Mouse (Mus musculus) embryonic facial prominence, embryonic 11.5 days (tissue): ENCODE measurements around the gene Arhgap45. TPM values are rescaled to one million over a fixed set of nuclear protein-coding genes. Genes with fewer than 3 reads are reported as not detected.

Experiments
- ATAC-seq: fragments of 200-750 bp; cut with Nextera tagmentation; replicated peaks from 2 replicates; pipeline ENCODE4 v1.8.0; 2017; ENCODE audit warnings: low read depth; ENCODE audit not compliant: insufficient number of reproducible peaks, low FRiP score, low TSS enrichment
- DNase-seq: peaks from one replicate; pipeline ENCODE4 v3.0.0-alpha.2; 2015; ENCODE audit warnings: low spot score
- H3K27ac ChIP-seq: fragments of 300-500 bp; sonication (generic); replicated peaks from 2 replicates; pipeline ENCODE4 v1.5.1; 2014; ENCODE audit warnings: mild to moderate bottlenecking, low read depth, low read length, control low read depth
- H3K27me3 ChIP-seq: fragments of 300-500 bp; sonication (generic); 2 replicates; pipeline ENCODE4 v1.6.1; 2014; ENCODE audit warnings: mild to moderate bottlenecking, low read length, moderate library complexity, mixed read lengths; ENCODE audit not compliant: control insufficient read depth, insufficient read depth
- H3K36me3 ChIP-seq: fragments of 300-500 bp; sonication (generic); replicated peaks from 2 replicates; pipeline ENCODE4 v1.6.1; 2014; ENCODE audit warnings: low read depth, mild to moderate bottlenecking, low read length, moderate library complexity, mixed read lengths; ENCODE audit not compliant: control insufficient read depth, insufficient read depth
- H3K4me1 ChIP-seq: fragments of 300-500 bp; sonication (generic); 2 replicates; pipeline ENCODE4 v1.6.1; 2014; ENCODE audit warnings: low read length, mixed read lengths; ENCODE audit not compliant: control insufficient read depth, insufficient read depth
- H3K4me2 ChIP-seq: fragments of 300-500 bp; sonication (generic); 2 replicates; pipeline ENCODE4 v1.6.1; 2014; ENCODE audit warnings: low read depth, mild to moderate bottlenecking, control low read depth, low read length, moderate library complexity
- H3K4me3 ChIP-seq: fragments of 300-500 bp; sonication (generic); 2 replicates; pipeline ENCODE4 v1.5.1; 2014; ENCODE audit warnings: low read depth, low read length, control low read depth
- H3K9ac ChIP-seq: fragments of 300-500 bp; sonication (generic); replicated peaks from 2 replicates; pipeline ENCODE4 v1.6.1; 2014; ENCODE audit warnings: mild to moderate bottlenecking, control low read depth, low read length
- H3K9me3 ChIP-seq: fragments of 300-500 bp; sonication (generic); replicated peaks from 2 replicates; pipeline ENCODE4 v1.6.1; 2016; ENCODE audit warnings: mild to moderate bottlenecking, low read length, inconsistent platforms, mixed read lengths; ENCODE audit not compliant: control insufficient read depth
- WGBS: fragments of 180-500 bp; shearing (Covaris S2); extraction: QIAGEN DNeasy Blood & Tissue Kit; methylation state at CpG from one replicate; pipeline ENCODE4 v1.1.7; 2014; 5-methylcytosine and 5-hydroxymethylcytosine counted together
- polyA plus RNA-seq: library from polyadenylated mRNA; unstranded; fragments of >200 nt; fragmentation: Nextera tagmentation; extraction: Ambion mirVana; gene quantifications from 2 replicates; pipeline ENCODE4 v1.2.1, GENCODE M21; 2014

Arhgap45 gene
- polyA plus RNA-seq, 1 experiment from 2014 or later = 5.2 TPM

DNA sequence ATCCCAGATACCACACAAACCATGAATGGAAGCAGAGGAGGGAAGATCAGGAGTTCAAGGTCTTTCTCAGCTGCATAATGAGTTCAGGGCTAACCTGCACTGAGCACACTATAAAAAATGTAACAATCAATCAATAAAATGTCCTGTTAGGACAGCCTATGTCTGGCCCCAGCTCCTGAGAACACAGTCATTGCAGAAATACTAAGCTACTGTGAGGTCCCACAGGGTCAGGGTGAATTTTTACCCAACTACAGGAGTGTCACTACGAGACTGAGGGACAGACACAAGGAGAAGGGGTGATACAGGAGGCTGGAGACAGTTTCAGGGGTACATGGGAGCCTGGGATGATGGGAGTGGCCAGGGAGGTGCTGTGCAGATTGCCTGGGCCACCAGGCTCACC, 61.9 kb downstream of the Arhgap45 start:
- no peak overlapping the region for H3K4me3 ChIP-seq
- H3K4me1 ChIP-seq = no peaks in the 10 kb centered on the region
- H3K9ac ChIP-seq = no peak overlapping the region
- no peaks in the 10 kb centered on the region for H3K36me3 ChIP-seq
- H3K27me3 ChIP-seq = no peaks in the 10 kb centered on the region
- DNase-seq (no peak), ATAC-seq (no peak)
- WGBS = 91% methylated on average over 1 of the region's 1 CpGs
- H3K4me2 ChIP-seq = no peak overlapping the region
- no peaks in the 10 kb centered on the region for H3K9me3 ChIP-seq
- no peak overlapping the region for H3K27ac ChIP-seq

DNA sequence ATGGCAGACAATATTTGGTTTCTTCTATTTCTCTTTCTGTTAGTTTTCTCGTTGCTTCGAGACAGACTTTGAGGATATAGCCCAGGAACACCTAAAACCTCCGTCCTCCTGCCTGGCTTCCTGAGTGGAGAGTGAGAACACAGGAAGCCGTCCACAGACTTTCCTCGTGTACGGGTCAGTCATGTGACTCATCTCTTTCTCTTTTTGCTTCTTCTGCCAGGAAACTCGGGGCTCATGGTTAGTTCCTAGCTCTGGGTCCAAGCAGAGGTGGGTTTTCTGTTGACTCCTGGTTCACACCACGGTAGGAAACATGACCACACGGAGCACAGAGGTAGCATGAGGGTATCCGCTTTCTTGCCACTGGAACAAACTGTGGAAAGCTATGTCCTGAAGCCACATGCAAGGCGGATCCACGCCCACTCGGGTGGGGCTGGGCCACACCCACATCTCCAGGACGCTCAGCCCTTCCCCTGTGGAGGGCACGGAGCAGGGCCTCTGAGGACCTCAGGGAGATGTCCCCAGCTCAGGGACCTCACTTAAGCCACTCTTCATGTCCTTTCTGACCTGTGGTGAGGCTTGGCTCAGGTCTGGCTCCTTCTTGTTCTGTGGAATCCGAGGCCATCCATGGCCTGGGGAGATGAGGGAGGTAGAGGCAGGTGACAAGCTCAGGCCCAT, 64.1 kb downstream of the Arhgap45 start:
- H3K27me3 ChIP-seq = no peaks in the 10 kb centered on the region
- H3K27ac ChIP-seq = no peak overlapping the region
- H3K9ac ChIP-seq = no peak overlapping the region
- H3K36me3 ChIP-seq = no peaks in the 10 kb centered on the region
- H3K4me2 ChIP-seq = no peak overlapping the region
- 88% methylated on average over 16 of the region's 16 CpGs for WGBS
- no peak for ATAC-seq
- DNase-seq = no peak
- H3K4me1 ChIP-seq = no peaks in the 10 kb centered on the region
- no peak overlapping the region for H3K4me3 ChIP-seq
- H3K9me3 ChIP-seq = no peaks in the 10 kb centered on the region

Other genes with a start within 250 kb of the Arhgap45 start
- gene Rnf126, start 249.7 kb upstream of the Arhgap45 start, polyA plus RNA-seq = 65.1 and 72.7 TPM in 2 replicates
- gene Fstl3, start 239.4 kb upstream of the Arhgap45 start, polyA plus RNA-seq = 2.4 and 2.7 TPM in 2 replicates
- gene Prss57, start 225.7 kb upstream of the Arhgap45 start, polyA plus RNA-seq = not detected in 2 replicates
- gene Palm, start 223.1 kb upstream of the Arhgap45 start, polyA plus RNA-seq = 85.7 and 102 TPM in 2 replicates
- 0.39 and 0.82 TPM in 2 replicates for gene Misp, start 195.7 kb upstream of the Arhgap45 start, polyA plus RNA-seq
- gene Ptbp1, start 162.2 kb upstream of the Arhgap45 start, polyA plus RNA-seq = 237 and 257 TPM in 2 replicates
- gene Prtn3, start 142.2 kb upstream of the Arhgap45 start, polyA plus RNA-seq = 10.9 and 11.2 TPM in 2 replicates
- gene Plppr3, start 142.0 kb upstream of the Arhgap45 start, polyA plus RNA-seq = 78.3 and 85.8 TPM in 2 replicates
- gene Elane, start 130.4 kb upstream of the Arhgap45 start, polyA plus RNA-seq = 0.50 and 0.88 TPM in 2 replicates
- gene Cfd, start 125.8 kb upstream of the Arhgap45 start, polyA plus RNA-seq = not detected in 2 replicates
- 36.5 and 36.9 TPM in 2 replicates for gene Med16, start 107.7 kb upstream of the Arhgap45 start, polyA plus RNA-seq
- gene Gm26602, start 105.8 kb upstream of the Arhgap45 start, polyA plus RNA-seq = 4.3 and 11.5 TPM in 2 replicates
- gene Kiss1r, start 99.7 kb upstream of the Arhgap45 start, polyA plus RNA-seq = 0.48 and 0.75 TPM in 2 replicates
- gene R3hdm4, start 95.4 kb upstream of the Arhgap45 start, polyA plus RNA-seq = 116 and 122 TPM in 2 replicates
- 5.0 and 5.2 TPM in 2 replicates for gene Arid3a, start 89.6 kb upstream of the Arhgap45 start, polyA plus RNA-seq
- 118 and 123 TPM in 2 replicates for gene Wdr18, start 56.5 kb upstream of the Arhgap45 start, polyA plus RNA-seq
- 0.21 and 0.22 TPM in 2 replicates for gene Grin3b, start 45.9 kb upstream of the Arhgap45 start, polyA plus RNA-seq
- 13.4 and 13.7 TPM in 2 replicates for gene Tmem259, start 32.3 kb upstream of the Arhgap45 start, polyA plus RNA-seq
- 255 and 271 TPM in 2 replicates for gene Cnn2, start 28.1 kb upstream of the Arhgap45 start, polyA plus RNA-seq
- gene Abca7, start 20.2 kb upstream of the Arhgap45 start, polyA plus RNA-seq = 0.98 and 1.3 TPM in 2 replicates
- 266 and 287 TPM in 2 replicates for gene Polr2e, start 23.1 kb downstream of the Arhgap45 start, polyA plus RNA-seq
- gene Gpx4, start 30.5 kb downstream of the Arhgap45 start, polyA plus RNA-seq = 515 and 565 TPM in 2 replicates
- gene Sbno2, start 88.9 kb downstream of the Arhgap45 start, polyA plus RNA-seq = 5.6 and 6.6 TPM in 2 replicates
- gene Stk11, start 99.2 kb downstream of the Arhgap45 start, polyA plus RNA-seq = 16.6 and 18.5 TPM in 2 replicates
- gene Atp5d, start 122.0 kb downstream of the Arhgap45 start, polyA plus RNA-seq = 360 and 371 TPM in 2 replicates
- gene Cbarp, start 124.2 kb downstream of the Arhgap45 start, polyA plus RNA-seq = 6.8 and 9.0 TPM in 2 replicates
- gene Midn, start 131.6 kb downstream of the Arhgap45 start, polyA plus RNA-seq = 60.3 and 62.1 TPM in 2 replicates
- 74.0 and 77.8 TPM in 2 replicates for gene Cirbp, start 149.3 kb downstream of the Arhgap45 start, polyA plus RNA-seq
- gene 1600002K03Rik, start 156.3 kb downstream of the Arhgap45 start, polyA plus RNA-seq = 6.0 and 6.8 TPM in 2 replicates
- 34.6 and 42.3 TPM in 2 replicates for gene Efna2, start 162.8 kb downstream of the Arhgap45 start, polyA plus RNA-seq
- 75.1 and 94.3 TPM in 2 replicates for gene Mum1, start 209.8 kb downstream of the Arhgap45 start, polyA plus RNA-seq
- gene Ndufs7, start 232.5 kb downstream of the Arhgap45 start, polyA plus RNA-seq = 221 and 253 TPM in 2 replicates
- gene Gamt, start 244.4 kb downstream of the Arhgap45 start, polyA plus RNA-seq = 21.9 and 22.4 TPM in 2 replicates
- gene Dazap1, start 244.8 kb downstream of the Arhgap45 start, polyA plus RNA-seq = 40.9 and 44.7 TPM in 2 replicates